Mouse (Mus musculus) limb, embryonic 14.5 days (tissue): ENCODE measurements at regions not wholly inside any gene's neighbourhood (a gene's known extent, or its start where the extent isn't known, plus 50 kb on each side); places are given as distances from the start of the nearest gene placed in this dataset.
A peak's percentile ranks its signal among the peaks of the same experiment; 100 is the strongest.

Experiments used
- ATAC-seq: fragments of 200-750 bp; cut with Nextera tagmentation; 2 replicates; pipeline ENCODE4 v1.8.0; 2017; ENCODE audit warnings: low read depth, moderate number of reproducible peaks, moderate TSS enrichment; ENCODE audit not compliant: low FRiP score
- DNase-seq: peaks from one replicate; pipeline ENCODE4 v3.0.0-alpha.2; 2015; ENCODE audit warnings: low spot score
- H3K27ac ChIP-seq: fragments of 300-500 bp; sonication (generic); replicated peaks from 2 replicates; pipeline ENCODE4 v1.5.1; 2014; ENCODE audit warnings: low read depth, mild to moderate bottlenecking, low read length, moderate library complexity, mixed read lengths
- H3K27me3 ChIP-seq: fragments of 300-500 bp; sonication (generic); 2 replicates; pipeline ENCODE4 v1.6.1; 2014; ENCODE audit warnings: low read length, mixed read lengths; ENCODE audit not compliant: control insufficient read depth, insufficient read depth
- H3K36me3 ChIP-seq: fragments of 300-500 bp; sonication (generic); 2 replicates; pipeline ENCODE4 v1.6.1; 2014; ENCODE audit warnings: mild to moderate bottlenecking, low read length, moderate library complexity, mixed read lengths; ENCODE audit not compliant: control insufficient read depth, insufficient read depth
- H3K4me1 ChIP-seq: fragments of 300-500 bp; sonication (generic); 2 replicates; pipeline ENCODE4 v1.6.1; 2014; ENCODE audit warnings: antibody characterized with exemption, low read length, mixed read lengths; ENCODE audit not compliant: control insufficient read depth, insufficient read depth
- H3K4me2 ChIP-seq: fragments of 300-500 bp; sonication (generic); replicated peaks from 2 replicates; pipeline ENCODE4 v1.6.1; 2014; ENCODE audit warnings: low read depth, mild to moderate bottlenecking, low read length, moderate library complexity; ENCODE audit not compliant: severe bottlenecking
- H3K4me3 ChIP-seq: fragments of 300-500 bp; sonication (generic); replicated peaks from 2 replicates; pipeline ENCODE4 v1.5.1; 2014; ENCODE audit warnings: low read length
- H3K9ac ChIP-seq: fragments of 300-500 bp; sonication (generic); 2 replicates; pipeline ENCODE4 v1.6.1; 2014; ENCODE audit warnings: mild to moderate bottlenecking, low read depth, low read length, moderate library complexity; ENCODE audit not compliant: severe bottlenecking
- H3K9me3 ChIP-seq: fragments of 300-500 bp; sonication (generic); 2 replicates; pipeline ENCODE4 v1.6.1; 2016; ENCODE audit warnings: low read length; ENCODE audit not compliant: control insufficient read depth
- POLR2A ChIP-seq: fragments of 200-500 bp; IDR thresholded peaks from 2 replicates; pipeline ENCODE4 v1.8.0; 2012; ENCODE audit warnings: inconsistent platforms, mild to moderate bottlenecking, moderate library complexity, borderline replicate concordance; ENCODE audit not compliant: insufficient read depth, insufficient read length; ENCODE audit errors: extremely low read depth
- WGBS: fragments of 180-500 bp; shearing (Covaris S2); extraction: QIAGEN DNeasy Blood & Tissue Kit; methylation state at CpG from one replicate; pipeline ENCODE4 v1.1.7; 2014; 5-methylcytosine and 5-hydroxymethylcytosine counted together

- no peak overlapping the region for H3K4me2 ChIP-seq
- DNase-seq, result peak; percentile 21
- no peak for ATAC-seq
Measured at GRCm38 (mm10) chr1:55957804-55958445, 552.2 kb downstream of the Plcl1 start.

GRCm38 (mm10) chr1:55960291-55960690 lies 554.6 kb downstream of the Plcl1 start:
- WGBS, result 20% methylated on average over 6 of the region's 6 CpGs
- H3K36me3 ChIP-seq, result no peaks in the 10 kb centered on the region
- 0 out of 2 replicates have a peak, but pooled peaks cover 4% of the 10 kb centered on the region for H3K27me3 ChIP-seq
- TF ChIP-seq POLR2A, result no peak
- no peak overlapping the region for H3K4me3 ChIP-seq
- ATAC-seq (no peak), DNase-seq (peak; percentile 42)
- H3K9ac ChIP-seq, result no peak overlapping the region
- no peak overlapping the region for H3K27ac ChIP-seq
- H3K4me1 ChIP-seq, result 0 out of 2 replicates have a peak, but pooled peaks cover 3% of the 10 kb centered on the region
- H3K9me3 ChIP-seq, result no peaks in the 10 kb centered on the region
- H3K4me2 ChIP-seq, result no peak overlapping the region

More at GRCm38 (mm10) chr1:55957804-55958445, 552.2 kb downstream of the Plcl1 start:
- no peak overlapping the region for H3K4me3 ChIP-seq
- H3K36me3 ChIP-seq, result no peaks in the 10 kb centered on the region
- H3K9me3 ChIP-seq, result no peaks in the 10 kb centered on the region
- H3K9ac ChIP-seq, result no peak overlapping the region
- 68% methylated on average over 11 of the region's 11 CpGs for WGBS
- no peak for TF ChIP-seq POLR2A
- 0 out of 2 replicates have a peak, but pooled peaks cover 3% of the 10 kb centered on the region for H3K4me1 ChIP-seq
- no peak overlapping the region for H3K27ac ChIP-seq
- H3K27me3 ChIP-seq, result 0 out of 2 replicates have a peak, but pooled peaks cover 4% of the 10 kb centered on the region

GRCm38 (mm10) chr1:55963867-55964266 lies 558.1 kb downstream of the Plcl1 start:
- Histone ChIP-seq H3K4me1 (no peaks in the 10 kb centered on the region), H3K9ac (no peak overlapping the region), H3K9me3 (no peaks in the 10 kb centered on the region), H3K27ac (no peak overlapping the region), H3K4me2 (no peak overlapping the region), H3K27me3 (no peaks in the 10 kb centered on the region), H3K4me3 (no peak overlapping the region), H3K36me3 (no peaks in the 10 kb centered on the region)
- DNase-seq, result no peak
- no peak for TF ChIP-seq POLR2A
- no peak for ATAC-seq
- WGBS, result 55% methylated on average over 5 of the region's 5 CpGs

- H3K4me2 ChIP-seq, result no peak overlapping the region
- no peaks in the 10 kb centered on the region for H3K4me1 ChIP-seq
- no peak for ATAC-seq
- H3K4me3 ChIP-seq, result no peak overlapping the region
- no peak for DNase-seq
- H3K36me3 ChIP-seq, result no peaks in the 10 kb centered on the region
- WGBS, result 90% methylated on average over 2 of the region's 2 CpGs
- H3K27me3 ChIP-seq, result no peaks in the 10 kb centered on the region
- no peak overlapping the region for H3K9ac ChIP-seq
- no peak for TF ChIP-seq POLR2A
- H3K27ac ChIP-seq, result no peak overlapping the region
- H3K9me3 ChIP-seq, result no peaks in the 10 kb centered on the region
Measured at GRCm38 (mm10) chr1:55966273-55966672, 560.6 kb downstream of the Plcl1 start.

- no peaks in the 10 kb centered on the region for H3K9me3 ChIP-seq
- DNase-seq, result no peak
- no peak overlapping the region for H3K27ac ChIP-seq
- H3K4me3 ChIP-seq, result no peak overlapping the region
- no peak overlapping the region for H3K9ac ChIP-seq
- ATAC-seq, result no peak
- H3K36me3 ChIP-seq, result no peaks in the 10 kb centered on the region
- no peak overlapping the region for H3K4me2 ChIP-seq
- no peaks in the 10 kb centered on the region for H3K27me3 ChIP-seq
- no peak for TF ChIP-seq POLR2A
- H3K4me1 ChIP-seq, result no peaks in the 10 kb centered on the region
- WGBS, result 88% methylated on average over 7 of the region's 7 CpGs
Measured at GRCm38 (mm10) chr1:55967869-55968268, 562.1 kb downstream of the Plcl1 start.
